Mouse (Mus musculus) liver, embryonic 13.5 days (tissue): ENCODE data around the gene Phc2. TPM values are rescaled to one million over a fixed set of nuclear protein-coding genes. Genes with fewer than 3 reads are reported as not detected.
A peak's percentile ranks its signal among the peaks of the same experiment; 100 is the strongest.

ENCODE experiments used
- ATAC-seq: fragments of 200-750 bp; cut with Nextera tagmentation; 2 replicates; pipeline ENCODE4 v1.8.0; 2017; ENCODE audit warnings: low read depth, mild to moderate bottlenecking, moderate number of reproducible peaks, moderate library complexity
- DNase-seq: peaks from one replicate; pipeline ENCODE4 v3.0.0; 2022
- H3K27ac ChIP-seq: fragments of 300-500 bp; sonication (generic); 2 replicates; pipeline ENCODE4 v1.5.1; 2015; ENCODE audit warnings: moderate library complexity, mild to moderate bottlenecking, inconsistent platforms
- H3K27me3 ChIP-seq: fragments of 300-500 bp; sonication (generic); 2 replicates; pipeline ENCODE4 v1.6.1; 2015; ENCODE audit warnings: mild to moderate bottlenecking, inconsistent platforms
- H3K36me3 ChIP-seq: fragments of 300-500 bp; sonication (generic); 2 replicates; pipeline ENCODE4 v1.6.1; 2015; ENCODE audit warnings: mild to moderate bottlenecking, inconsistent platforms
- H3K4me1 ChIP-seq: fragments of 300-500 bp; sonication (generic); replicated peaks from 2 replicates; pipeline ENCODE4 v1.6.1; 2015; ENCODE audit warnings: inconsistent platforms
- H3K4me2 ChIP-seq: fragments of 300-500 bp; sonication (generic); 2 replicates; pipeline ENCODE4 v1.6.1; 2015; ENCODE audit warnings: inconsistent platforms, mild to moderate bottlenecking, moderate library complexity
- H3K4me3 ChIP-seq: fragments of 300-500 bp; sonication (generic); replicated peaks from 2 replicates; pipeline ENCODE4 v1.5.1; 2015; ENCODE audit warnings: mild to moderate bottlenecking, inconsistent platforms
- H3K9ac ChIP-seq: fragments of 300-500 bp; sonication (generic); 2 replicates; pipeline ENCODE4 v1.6.1; 2015; ENCODE audit warnings: mild to moderate bottlenecking, inconsistent platforms
- H3K9me3 ChIP-seq: fragments of 300-500 bp; sonication (generic); replicated peaks from 2 replicates; pipeline ENCODE4 v1.6.1; 2016; ENCODE audit warnings: inconsistent platforms
- WGBS: fragments of 180-500 bp; shearing (Covaris S2); methylation state at CpG from one replicate; pipeline ENCODE4 v1.1.7; 2015; ENCODE audit not compliant: insufficient replicate concordance; 5-methylcytosine and 5-hydroxymethylcytosine counted together
- polyA plus RNA-seq: library from polyadenylated mRNA; unstranded; fragments of >200 nt; fragmentation: Nextera tagmentation; extraction: Ambion mirVana; gene quantifications from 2 replicates; pipeline ENCODE4 v1.2.1, GENCODE M21; 2015

The Phc2 gene
- polyA plus RNA-seq, 1 experiment from 2014 or later, result 12.9 TPM

DNA sequence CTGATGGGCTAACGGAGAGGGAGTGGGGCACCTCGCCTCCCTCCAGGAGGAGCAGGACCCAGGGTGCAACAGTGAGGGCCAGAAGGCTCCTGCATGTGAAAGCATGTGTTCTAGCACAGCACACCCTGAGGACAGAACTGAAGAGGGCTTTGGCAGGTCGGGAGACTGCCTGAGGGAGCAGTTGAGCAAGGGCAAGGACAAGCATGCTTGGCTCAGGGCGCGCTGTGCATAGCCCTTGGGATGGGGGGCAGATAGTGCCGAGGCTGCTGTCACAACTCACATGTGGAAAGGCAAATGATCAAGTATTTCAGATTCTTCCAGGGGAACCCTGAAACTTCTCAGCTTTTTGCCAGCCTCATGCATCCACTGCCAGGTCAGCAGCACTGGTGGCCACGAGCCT is 93.8 kb downstream of the Phc2 start:
- no peak overlapping the region for H3K4me3 ChIP-seq
- ATAC-seq (no peak), DNase-seq (no peak)
- no peak overlapping the region for H3K9ac ChIP-seq
- no peaks in the 10 kb centered on the region for H3K9me3 ChIP-seq
- H3K27me3 ChIP-seq, result no peaks in the 10 kb centered on the region
- H3K4me2 ChIP-seq, result no peak overlapping the region
- no peak overlapping the region for H3K27ac ChIP-seq
- 89% methylated on average over 7 of the region's 7 CpGs for WGBS
- H3K36me3 ChIP-seq, result peaks cover 99% of the 10 kb centered on the region
- H3K4me1 ChIP-seq, result 0 out of 2 replicates have a peak, but pooled peaks cover 3% of the 10 kb centered on the region

- H3K4me1 ChIP-seq, result no peaks in the 10 kb centered on the region
- no peak; the same call in 1 of the 2 replicates for ATAC-seq
- peaks cover 81% of the 10 kb centered on the region for H3K36me3 ChIP-seq
Observed at GRCm38 (mm10) chr4:128751006-128751405, 96.5 kb downstream of the Phc2 start.

GRCm38 (mm10) chr4:128752031-128752757 is 97.7 kb downstream of the Phc2 start:
- no peak overlapping the region for H3K9ac ChIP-seq
- H3K4me1 ChIP-seq, result no peaks in the 10 kb centered on the region
- H3K27me3 ChIP-seq, result no peaks in the 10 kb centered on the region
- peaks cover 69% of the 10 kb centered on the region for H3K36me3 ChIP-seq
- no peak overlapping the region for H3K4me3 ChIP-seq
- WGBS, result 87% methylated on average over 13 of the region's 13 CpGs
- DNase-seq (no peak), ATAC-seq (no peak)
- no peak overlapping the region for H3K4me2 ChIP-seq
- H3K9me3 ChIP-seq, result no peaks in the 10 kb centered on the region
- no peak overlapping the region for H3K27ac ChIP-seq

More at GRCm38 (mm10) chr4:128751006-128751405, 96.5 kb downstream of the Phc2 start:
- no peak overlapping the region for H3K27ac ChIP-seq
- no peaks in the 10 kb centered on the region for H3K27me3 ChIP-seq
- H3K4me2 ChIP-seq, result no peak overlapping the region
- no peak overlapping the region for H3K9ac ChIP-seq
- DNase-seq, result no peak
- 64% methylated on average over 5 of the region's 5 CpGs for WGBS
- H3K9me3 ChIP-seq, result no peaks in the 10 kb centered on the region
- no peak overlapping the region for H3K4me3 ChIP-seq

DNA sequence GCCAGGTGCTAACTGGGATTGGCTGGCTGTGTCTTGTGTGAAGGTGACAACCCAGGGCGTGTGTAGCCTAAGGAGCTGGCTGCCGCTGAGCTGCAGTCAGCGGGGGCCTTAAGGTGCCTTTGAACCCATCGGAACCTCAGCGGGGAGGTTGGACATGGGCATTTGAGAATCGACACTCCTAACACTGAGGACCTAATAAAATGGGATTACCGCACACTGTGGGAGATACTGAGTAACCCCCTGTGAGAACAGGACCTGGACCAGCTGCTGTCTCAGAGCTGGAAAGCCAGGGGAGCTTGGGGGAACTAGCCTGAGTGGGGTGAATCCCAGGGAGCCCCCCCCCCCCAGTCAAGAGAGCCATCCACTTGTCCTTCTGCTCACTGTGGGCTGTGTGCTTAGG is 99.1 kb downstream of the Phc2 start:
- peaks cover 55% of the 10 kb centered on the region for H3K36me3 ChIP-seq
- WGBS, result 86% methylated on average over 7 of the region's 7 CpGs
- DNase-seq, result no peak

DNA sequence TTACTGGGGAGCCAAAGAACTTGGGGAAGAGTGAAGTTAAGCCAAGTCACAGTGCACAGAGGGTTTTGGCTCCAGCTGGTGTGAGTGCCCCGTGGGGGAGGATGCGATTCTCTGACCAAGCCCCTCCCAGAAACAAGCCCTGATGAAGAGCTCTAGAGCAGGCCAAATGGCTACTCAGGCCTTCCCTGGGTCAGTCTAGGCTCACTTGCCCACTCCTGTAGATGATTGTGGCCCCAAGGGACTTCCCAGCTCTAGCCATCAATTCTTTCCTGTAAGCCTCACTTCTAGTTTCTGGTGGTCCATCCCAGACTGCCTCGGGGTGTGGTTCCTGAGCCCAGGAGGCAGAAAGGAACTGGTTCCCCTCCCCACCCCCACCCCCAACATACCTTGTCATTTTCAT is 100.6 kb downstream of the Phc2 start, which contains the start of gene A3galt2:
Gene A3galt2, plus strand, starts transcription at position 301 of the 400 bp plus-strand sequence.
- Histone ChIP-seq H3K27ac (no peak within 1 kb of the TSS), H3K27me3 (no peaks in the 10 kb centered on the region), H3K9ac (no peak within 1 kb of the TSS), H3K4me2 (no peak within 1 kb of the TSS), H3K4me3 (no peak within 1 kb of the TSS), H3K36me3 (peaks cover 40% of the 10 kb centered on the region), H3K9me3 (no peaks in the 10 kb centered on the region), H3K4me1 (peaks cover 12% of the 10 kb centered on the region)
- ATAC-seq (no peak), DNase-seq (no peak)
- 67% methylated on average over 3 of the region's 3 CpGs for WGBS

More for the DNA sequence above, 99.1 kb downstream of the Phc2 start:
- Histone ChIP-seq H3K4me2 (no peak overlapping the region), H3K27ac (no peak overlapping the region), H3K27me3 (no peaks in the 10 kb centered on the region), H3K4me3 (no peak overlapping the region), H3K4me1 (no peaks in the 10 kb centered on the region), H3K9me3 (no peaks in the 10 kb centered on the region), H3K9ac (no peak overlapping the region)
- ATAC-seq, result no peak

GRCm38 (mm10) chr4:128755900-128756299 is 101.4 kb downstream of the Phc2 start:
- Histone ChIP-seq H3K36me3 (peaks cover 32% of the 10 kb centered on the region), H3K4me3 (no peak overlapping the region), H3K4me1 (peaks cover 20% of the 10 kb centered on the region), H3K27ac (no peak overlapping the region), H3K27me3 (no peaks in the 10 kb centered on the region), H3K9ac (no peak overlapping the region), H3K9me3 (no peaks in the 10 kb centered on the region), H3K4me2 (no peak overlapping the region)
- DNase-seq (no peak), ATAC-seq (no peak)
- 67% methylated on average over 7 of the region's 7 CpGs for WGBS

DNA sequence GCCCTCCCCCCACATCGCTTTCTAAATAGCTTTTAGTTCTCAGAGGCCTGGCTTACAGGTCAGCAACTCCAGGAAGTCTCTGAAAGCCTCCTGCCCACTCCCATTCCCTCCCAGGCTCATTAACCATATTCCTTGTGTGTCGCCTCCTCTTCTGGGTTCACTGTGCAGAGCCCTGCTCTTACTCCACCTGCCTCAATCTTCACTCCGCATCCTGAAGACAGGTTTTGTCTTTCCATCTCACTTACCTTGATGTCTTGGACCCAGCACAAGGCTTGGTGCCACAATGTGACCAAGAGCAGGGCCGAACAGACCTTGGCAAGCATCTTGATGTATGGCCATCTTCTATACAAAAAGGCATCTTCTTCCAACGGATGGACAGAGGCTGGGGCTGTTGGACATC is 104.7 kb downstream of the Phc2 start:
- Histone ChIP-seq H3K36me3 (peaks cover 3% of the 10 kb centered on the region; the same call in 1 of the 2 replicates), H3K9me3 (peaks cover 7% of the 10 kb centered on the region), H3K4me2 (no peak overlapping the region), H3K27ac (no peak overlapping the region), H3K4me3 (no peak overlapping the region), H3K27me3 (no peaks in the 10 kb centered on the region), H3K9ac (no peak overlapping the region), H3K4me1 (peaks cover 25% of the 10 kb centered on the region)
- DNase-seq, result no peak
- no peak for ATAC-seq
- 70% methylated on average over 5 of the region's 5 CpGs for WGBS

DNA sequence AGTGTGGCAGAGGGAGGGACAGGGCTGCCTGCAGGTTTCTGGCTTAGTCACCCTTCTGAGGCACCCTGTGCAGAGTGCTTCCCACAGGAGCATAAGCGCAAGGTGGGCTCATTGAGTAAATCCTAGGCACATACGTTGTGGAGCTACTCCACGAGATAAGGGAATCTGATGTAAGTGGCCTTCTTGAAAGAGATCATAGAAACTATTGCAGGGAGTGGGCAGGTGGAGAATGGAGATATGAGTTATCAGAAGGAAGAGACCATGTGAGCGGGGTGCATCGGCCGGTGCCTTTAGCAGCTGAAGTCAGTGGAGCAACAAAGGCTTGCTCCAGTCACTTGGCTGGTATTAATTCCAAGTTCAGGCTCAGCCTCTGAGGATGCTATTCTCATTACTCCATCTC is 105.5 kb downstream of the Phc2 start:
- Histone ChIP-seq H3K9ac (no peak overlapping the region), H3K4me3 (no peak overlapping the region), H3K27ac (no peak overlapping the region), H3K36me3 (peaks cover under 1% of the 10 kb centered on the region; the same call in 1 of the 2 replicates), H3K4me1 (peaks cover 25% of the 10 kb centered on the region), H3K27me3 (no peaks in the 10 kb centered on the region), H3K4me2 (peak overlapping the region; percentile 13), H3K9me3 (peaks cover 7% of the 10 kb centered on the region)
- WGBS, result 25% methylated on average over 6 of the region's 6 CpGs
- DNase-seq (peak; percentile 65), ATAC-seq (peak; percentile 91)

DNA sequence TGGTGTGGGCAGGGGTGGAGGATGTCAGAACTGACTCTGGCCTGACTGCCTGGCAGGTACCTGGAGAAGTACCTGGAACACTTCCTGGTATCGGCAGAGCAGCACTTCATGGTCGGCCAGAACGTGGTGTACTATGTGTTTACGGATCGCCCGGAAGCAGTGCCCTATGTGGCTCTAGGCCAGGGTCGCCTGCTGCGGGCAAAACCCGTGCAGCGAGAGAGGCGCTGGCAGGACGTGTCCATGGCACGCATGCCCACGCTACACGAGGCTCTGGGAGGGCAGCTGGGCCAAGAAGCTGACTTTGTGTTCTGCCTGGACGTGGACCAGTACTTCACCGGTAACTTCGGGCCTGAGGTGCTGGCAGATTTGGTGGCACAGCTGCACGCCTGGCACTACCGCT is 112.4 kb downstream of the Phc2 start:
- H3K27ac ChIP-seq, result no peak overlapping the region
- H3K4me1 ChIP-seq, result peaks cover 9% of the 10 kb centered on the region
- H3K27me3 ChIP-seq, result 0 out of 2 replicates have a peak, but pooled peaks cover 2% of the 10 kb centered on the region
- H3K4me2 ChIP-seq, result no peak overlapping the region
- no peak overlapping the region for H3K4me3 ChIP-seq
- no peak overlapping the region for H3K9ac ChIP-seq
- ATAC-seq (no peak), DNase-seq (no peak)
- peaks cover 7% of the 10 kb centered on the region for H3K9me3 ChIP-seq
- H3K36me3 ChIP-seq, result no peaks in the 10 kb centered on the region
- WGBS, result 80% methylated on average over 20 of the region's 20 CpGs

DNA sequence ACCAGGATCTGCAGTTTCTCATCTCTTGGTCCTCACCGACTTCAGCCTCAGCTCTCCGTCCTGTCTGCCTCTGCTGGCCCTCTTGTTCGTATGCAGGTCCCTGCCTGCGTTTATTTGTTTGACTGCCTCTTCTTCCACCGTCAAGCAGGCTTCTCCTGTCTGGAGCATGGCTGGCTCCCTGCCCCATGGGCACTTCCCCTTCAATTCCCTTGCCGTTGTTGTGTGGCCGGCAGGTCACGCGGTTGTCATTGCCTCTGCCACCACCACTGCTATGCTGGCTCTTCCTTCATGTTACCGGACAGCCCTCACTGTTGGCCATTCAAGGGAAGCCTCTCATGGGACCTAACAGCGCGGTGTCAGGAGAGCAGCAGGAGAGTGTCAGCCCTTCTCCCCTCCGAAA is 113.6 kb downstream of the Phc2 start:
- DNase-seq, result no peak

GRCm38 (mm10) chr4:128769569-128770355 is 115.3 kb downstream of the Phc2 start:
- no peak for ATAC-seq
- no peak for DNase-seq
- Histone ChIP-seq H3K36me3 (peaks cover 23% of the 10 kb centered on the region), H3K27ac (no peak overlapping the region), H3K4me2 (no peak overlapping the region), H3K27me3 (0 out of 2 replicates have a peak, but pooled peaks cover 2% of the 10 kb centered on the region), H3K4me1 (peaks cover 9% of the 10 kb centered on the region), H3K9me3 (no peaks in the 10 kb centered on the region), H3K9ac (no peak overlapping the region), H3K4me3 (no peak overlapping the region)
- WGBS, result 66% methylated on average over 13 of the region's 13 CpGs

More for the DNA sequence above, 113.6 kb downstream of the Phc2 start:
- Histone ChIP-seq H3K9ac (no peak overlapping the region), H3K36me3 (peaks cover 7% of the 10 kb centered on the region), H3K4me1 (peaks cover 9% of the 10 kb centered on the region), H3K4me2 (no peak overlapping the region), H3K9me3 (peaks cover 5% of the 10 kb centered on the region), H3K27me3 (0 out of 2 replicates have a peak, but pooled peaks cover 2% of the 10 kb centered on the region), H3K27ac (no peak overlapping the region), H3K4me3 (no peak overlapping the region)
- WGBS, result 69% methylated on average over 13 of the region's 13 CpGs
- no peak for ATAC-seq
